Mouse (Mus musculus) thymus, postnatal 25 days (tissue): ENCODE results near the gene Smco2.

ENCODE experiments used
- DNase-seq: peaks from one replicate; pipeline ENCODE4 v3.0.0; 2022

The Smco2 gene

GRCm38 (mm10) chr6:146850050-146850449 is at the start of gene Smco2:
Smco2 (plus strand) TSS chr6:146850104.
- no peak for DNase-seq

DNA sequence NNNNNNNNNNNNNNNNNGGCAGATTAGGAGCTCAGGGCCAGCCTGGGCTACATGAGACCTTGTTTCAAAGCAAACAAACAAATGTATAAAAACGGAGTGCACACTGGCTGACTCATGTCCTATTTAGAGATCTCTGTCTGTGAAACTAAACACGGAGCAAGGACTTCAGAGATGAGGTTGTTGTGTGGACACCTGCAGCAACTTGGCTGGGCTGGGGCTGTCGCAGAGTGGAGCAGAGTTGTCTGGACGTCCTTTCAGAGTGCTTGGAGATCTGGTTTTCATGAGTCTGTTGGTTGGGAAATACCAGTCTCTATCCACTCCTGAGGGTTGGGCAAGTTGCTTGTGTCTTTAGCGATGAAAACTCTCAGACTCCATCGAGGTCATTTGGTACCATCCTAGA is 39.9 kb upstream of the Smco2 start:
- no peak for DNase-seq

GRCm38 (mm10) chr6:146813007-146813406 is 36.9 kb upstream of the Smco2 start:
- no peak for DNase-seq

GRCm38 (mm10) chr6:146820177-146820965 is 29.5 kb upstream of the Smco2 start:
- no peak for DNase-seq

DNA sequence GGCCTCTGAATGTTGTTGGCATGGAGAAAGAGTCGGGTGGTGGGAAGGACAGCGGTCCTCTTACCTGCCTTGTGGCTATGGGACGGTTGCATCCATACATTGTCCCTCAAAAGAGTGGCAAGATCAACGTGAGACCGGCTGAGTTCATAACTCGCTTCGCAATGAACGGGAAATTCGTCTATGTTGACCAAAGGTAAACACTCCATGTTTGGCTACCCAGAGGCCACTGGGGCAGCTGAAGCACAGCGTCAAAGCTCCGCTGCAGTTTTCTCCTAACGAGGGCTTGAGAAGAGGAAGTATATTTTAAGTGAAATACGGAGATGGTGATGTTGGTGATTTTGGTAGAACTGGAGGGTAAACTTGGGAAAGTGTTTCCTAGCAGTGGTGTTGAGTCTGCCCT is 27.9 kb upstream of the Smco2 start:
- no peak for DNase-seq

DNA sequence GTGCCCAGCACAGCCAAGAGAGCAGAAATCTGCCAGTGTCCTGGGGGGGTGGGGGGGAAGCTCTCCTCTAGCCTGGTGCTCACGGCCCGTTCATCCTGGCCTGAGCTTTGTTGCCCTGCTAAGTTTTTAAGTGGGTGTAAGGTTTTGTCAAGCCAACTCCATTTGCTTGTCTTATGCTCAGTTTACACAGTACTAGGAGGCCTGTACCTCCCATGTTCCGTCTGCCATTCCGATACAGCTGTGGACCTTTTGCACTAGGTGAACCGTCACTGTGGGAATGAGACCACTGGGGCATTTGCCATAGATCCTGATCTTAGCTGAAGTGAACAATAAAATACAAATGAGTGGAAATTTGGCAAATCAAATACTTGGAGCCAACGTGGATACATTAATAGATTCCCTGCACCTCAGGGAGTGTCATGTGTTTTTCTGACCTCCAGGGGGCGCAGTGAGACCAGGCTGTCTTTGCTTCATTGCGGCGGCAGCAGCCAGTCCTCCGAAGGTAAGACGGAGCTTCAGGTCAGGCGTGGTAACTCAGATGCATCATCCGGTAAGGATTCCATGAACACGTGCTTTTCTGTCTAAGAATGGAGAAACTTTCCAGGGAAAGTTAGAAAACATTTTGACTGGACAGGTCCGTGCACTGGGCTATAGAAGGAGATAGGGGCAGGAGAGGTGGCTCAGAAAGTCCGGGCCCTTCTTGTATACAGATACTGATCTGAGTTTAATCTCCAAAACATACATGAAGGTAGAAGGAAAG is 25.0 kb upstream of the Smco2 start:
- peak; percentile 52 for DNase-seq

- no peak for DNase-seq
These were observed 24.5 kb upstream of the Smco2 start for GRCm38 (mm10) chr6:146825487-146825773.

- DNase-seq = no peak
These were observed 18.6 kb upstream of the Smco2 start for GRCm38 (mm10) chr6:146831320-146831719.

GRCm38 (mm10) chr6:146833485-146834314 is 16.2 kb upstream of the Smco2 start:
- DNase-seq = peak; percentile 23

DNA sequence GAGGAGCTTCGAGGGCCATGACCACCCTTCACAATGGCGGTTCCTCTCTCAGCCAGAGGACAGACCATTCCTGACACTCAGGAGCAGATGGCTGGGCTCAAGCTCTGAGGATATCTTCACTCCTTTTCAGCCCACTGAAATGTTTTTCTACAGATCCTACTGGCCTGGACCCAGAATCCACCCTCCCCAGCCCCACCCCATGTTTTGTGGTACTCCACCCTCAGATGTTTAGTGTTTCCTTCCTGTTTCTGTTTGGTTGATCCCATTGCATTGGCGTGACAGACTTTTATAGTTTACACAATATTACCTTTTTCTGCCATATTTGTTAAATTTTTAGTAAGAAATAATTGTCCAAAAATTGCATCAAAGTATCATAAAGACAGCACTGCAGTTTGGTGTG is 15.6 kb upstream of the Smco2 start:
- DNase-seq = no peak

GRCm38 (mm10) chr6:146835784-146836183 is 14.1 kb upstream of the Smco2 start:
- DNase-seq = no peak

- no peak for DNase-seq
These were observed 12.6 kb upstream of the Smco2 start for GRCm38 (mm10) chr6:146837316-146837715.

DNA sequence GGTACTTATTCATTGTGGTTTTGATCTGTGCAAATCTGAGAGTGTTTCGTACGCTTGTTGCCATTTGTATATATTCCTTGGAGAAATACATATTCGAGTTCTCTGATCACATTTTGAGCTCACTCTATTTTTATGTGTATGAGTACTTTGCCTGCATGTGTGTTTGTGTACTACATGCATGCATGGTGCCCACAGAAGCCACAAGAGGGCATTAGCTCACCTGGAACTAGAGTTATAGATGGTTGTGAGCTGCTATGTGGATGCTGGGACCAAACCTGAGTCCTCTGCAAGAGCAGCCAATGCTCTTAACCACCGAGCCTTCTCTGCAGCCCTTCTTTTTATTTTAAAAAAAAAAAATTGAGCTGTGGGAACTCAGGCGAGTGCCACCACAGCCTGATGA is 11.5 kb upstream of the Smco2 start:
- no peak for DNase-seq

DNA sequence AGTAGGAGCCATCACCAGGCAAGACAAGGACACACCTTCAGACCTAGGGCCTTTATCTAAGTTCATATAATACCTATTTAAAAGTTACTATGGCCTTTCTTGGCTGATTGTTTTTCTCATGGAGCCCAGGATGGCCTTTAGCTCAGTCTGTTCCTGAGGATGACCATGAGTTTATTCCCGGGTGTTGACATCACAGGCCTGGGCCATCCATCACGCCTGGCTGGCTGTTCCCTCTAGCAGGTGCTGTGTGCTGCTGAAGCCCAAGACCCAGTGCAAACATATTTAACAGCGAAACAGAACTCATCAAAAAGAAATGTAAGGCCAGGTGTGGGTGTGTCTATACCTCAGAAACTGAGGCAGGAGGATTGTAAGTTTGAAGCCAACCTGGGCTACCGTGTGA is 11.0 kb upstream of the Smco2 start:
- DNase-seq = no peak

DNA sequence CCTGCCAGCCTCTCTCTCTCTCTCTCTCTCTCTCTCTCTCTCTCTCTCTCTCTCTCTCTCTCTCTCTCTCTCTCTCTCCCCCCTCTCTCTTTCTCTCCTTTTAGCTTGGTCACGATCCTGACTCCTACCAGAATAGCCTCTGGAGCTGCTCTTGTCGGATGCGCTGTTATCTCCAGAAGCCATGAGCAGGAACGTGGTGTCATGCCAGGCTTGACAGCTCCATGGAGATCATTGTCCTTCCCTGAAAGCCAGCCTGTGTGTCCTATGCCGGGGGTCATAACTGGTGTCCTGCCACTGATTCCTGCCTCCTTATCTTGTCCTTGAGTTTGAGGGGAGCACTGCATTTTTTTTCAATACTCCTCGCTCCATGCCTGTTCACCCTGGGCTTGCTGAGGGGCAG is 5.0 kb upstream of the Smco2 start:
- no peak for DNase-seq

- no peak for DNase-seq
These were observed 4.6 kb upstream of the Smco2 start for GRCm38 (mm10) chr6:146845347-146845746.

DNA sequence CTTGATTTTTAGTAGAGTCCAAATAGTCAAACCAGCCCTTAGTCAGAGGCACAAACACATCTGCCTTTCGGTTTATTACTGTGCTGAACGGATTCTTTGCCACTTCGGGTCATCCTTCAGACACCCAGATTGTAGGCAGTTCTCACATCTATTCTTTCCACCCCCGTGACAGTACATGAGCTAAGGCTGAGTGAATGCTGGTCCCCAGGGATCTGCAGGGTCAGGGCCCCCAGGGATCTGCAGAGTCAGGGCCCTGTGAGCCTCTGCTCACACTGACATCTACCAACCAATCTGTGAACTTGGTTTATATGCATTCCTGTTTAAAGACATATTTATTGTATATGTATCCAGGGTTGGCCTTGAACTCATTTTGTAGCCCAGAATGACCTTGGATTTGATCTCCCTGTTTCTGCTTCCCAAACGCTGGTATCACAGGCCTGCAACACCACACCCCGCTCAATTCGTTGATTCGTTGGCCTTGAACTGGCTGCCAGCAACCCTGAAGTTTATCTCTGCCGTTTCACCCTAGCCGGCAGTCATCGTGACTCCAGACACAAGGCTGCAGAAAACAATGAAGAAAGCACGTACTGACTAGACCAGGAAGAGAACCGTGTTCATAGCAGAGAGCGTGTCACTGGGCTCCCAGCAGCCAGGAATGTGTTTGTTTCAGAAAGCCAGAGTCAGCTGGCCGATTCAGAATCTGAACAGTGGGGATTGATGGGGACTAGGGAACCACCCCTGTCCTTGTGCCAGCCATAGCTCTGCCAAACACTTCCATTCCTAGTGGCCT is 3.7 kb upstream of the Smco2 start:
- no peak for DNase-seq

- DNase-seq = no peak
These were observed 2.5 kb upstream of the Smco2 start for GRCm38 (mm10) chr6:146847402-146847801.

- no peak for DNase-seq
These were observed 1.6 kb upstream of the Smco2 start for GRCm38 (mm10) chr6:146848281-146848680.

DNA sequence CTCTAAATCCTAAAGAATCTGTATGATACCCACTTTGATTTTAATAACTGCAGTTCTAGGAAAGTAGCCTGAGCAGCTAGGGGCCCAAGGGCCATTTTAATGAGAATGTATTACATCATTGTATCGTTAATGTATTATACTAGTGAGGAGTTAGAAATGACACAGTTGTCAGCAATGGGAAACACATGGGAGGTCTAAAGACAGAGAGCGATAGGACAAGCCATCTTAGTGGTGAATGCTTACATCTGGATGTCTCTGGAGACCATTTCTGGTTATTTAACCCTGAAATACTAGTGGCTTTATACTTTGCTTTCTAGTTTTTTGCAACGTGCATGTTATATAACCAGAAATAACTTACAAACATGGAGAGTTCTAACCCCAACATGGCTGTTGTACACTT is 2.0 kb downstream of the Smco2 start:
- no peak for DNase-seq

GRCm38 (mm10) chr6:146852739-146853138 is 2.8 kb downstream of the Smco2 start:
- no peak for DNase-seq

DNA sequence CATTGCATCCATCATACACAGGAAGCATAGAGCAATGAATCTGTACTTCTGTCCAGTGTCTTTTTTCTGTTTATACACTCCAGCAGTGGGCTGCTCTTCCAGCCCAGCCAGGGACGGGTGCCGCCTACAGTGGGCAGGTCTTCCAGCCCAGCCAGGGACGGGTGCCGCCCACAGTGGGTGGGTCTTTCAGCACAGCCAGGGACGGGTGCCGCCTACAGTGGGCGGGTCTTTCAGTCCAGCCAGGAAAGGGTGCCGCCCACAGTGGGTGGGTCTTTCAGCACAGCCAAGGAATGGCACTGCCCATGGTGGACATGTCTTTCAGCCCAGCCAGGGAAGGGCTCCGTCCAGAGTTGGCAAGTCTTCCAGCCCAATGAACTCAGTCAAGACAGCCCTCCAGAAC is 5.3 kb downstream of the Smco2 start:
- no peak for DNase-seq

GRCm38 (mm10) chr6:146857386-146857785 is 7.5 kb downstream of the Smco2 start:
- DNase-seq = no peak
